Mouse (Mus musculus) thymus, postnatal 0 days (tissue): ENCODE results near the gene Atp6v0d1. TPM values are rescaled to one million over a fixed set of nuclear protein-coding genes. Genes with fewer than 3 reads are reported as not detected.

Experiments used
- DNase-seq: peaks from one replicate; pipeline ENCODE4 v3.0.0-alpha.2; 2015; ENCODE audit warnings: low spot score
- microRNA counts: library from miRNA; unstranded; fragments of <30 nt; microRNA quantifications from one replicate; lab custom pipeline; 2015
- microRNA-seq: library from miRNA; unstranded; fragments of <30 nt; microRNA quantifications from one replicate; pipeline ENCODE4, GENCODE M21; 2016; ENCODE audit warnings: borderline number of aligned reads
- polyA plus RNA-seq: library from polyadenylated mRNA; unstranded; fragments of >200 nt; fragmentation: Nextera tagmentation; extraction: Ambion mirVana; gene quantifications from 2 replicates; pipeline ENCODE4 v1.2.1, GENCODE M21; 2015

Gene Atp6v0d1
- polyA plus RNA-seq, 1 experiment from 2014 or later: 105 TPM

DNA sequence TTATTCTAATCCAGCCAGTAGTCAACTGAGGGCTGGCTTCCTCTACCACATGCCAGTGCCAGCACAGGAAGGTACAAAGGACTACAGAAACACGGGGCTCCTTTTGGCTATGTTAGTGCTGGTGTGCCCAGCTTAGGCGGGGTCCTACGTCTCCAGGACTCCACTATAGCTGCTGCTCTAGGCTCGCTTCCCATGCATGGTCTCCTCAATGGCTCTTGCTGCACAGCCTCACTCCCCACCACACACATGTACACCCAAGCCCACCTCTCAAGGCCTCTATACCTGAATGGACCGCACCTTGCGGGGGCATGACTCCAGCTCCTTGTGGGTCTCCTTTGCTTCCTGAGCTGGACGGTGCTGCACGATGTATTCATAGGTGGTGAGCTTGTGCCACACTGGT, 90.1 kb downstream of the Atp6v0d1 start:
- no peak for DNase-seq

DNA sequence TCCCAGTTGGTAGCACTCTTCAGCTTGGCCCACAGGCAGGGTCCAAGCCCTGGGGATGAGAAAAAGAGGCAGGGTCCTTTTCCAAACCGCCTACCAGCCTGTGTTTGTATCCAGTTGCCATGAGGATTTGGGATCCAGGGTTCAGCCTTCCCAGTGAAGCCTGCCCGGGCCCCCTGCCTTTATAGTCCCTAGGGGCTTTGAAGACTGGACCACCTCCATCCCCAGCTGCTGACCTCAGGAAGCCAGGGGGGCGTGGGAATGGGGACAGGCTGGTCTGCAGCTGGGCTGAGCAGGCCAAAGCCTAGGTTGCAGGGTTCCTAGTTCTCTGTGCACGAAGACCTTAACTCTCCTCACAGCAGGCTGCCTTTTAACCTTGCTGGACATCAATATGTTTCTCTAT, 90.6 kb downstream of the Atp6v0d1 start:
- no peak for DNase-seq

DNA sequence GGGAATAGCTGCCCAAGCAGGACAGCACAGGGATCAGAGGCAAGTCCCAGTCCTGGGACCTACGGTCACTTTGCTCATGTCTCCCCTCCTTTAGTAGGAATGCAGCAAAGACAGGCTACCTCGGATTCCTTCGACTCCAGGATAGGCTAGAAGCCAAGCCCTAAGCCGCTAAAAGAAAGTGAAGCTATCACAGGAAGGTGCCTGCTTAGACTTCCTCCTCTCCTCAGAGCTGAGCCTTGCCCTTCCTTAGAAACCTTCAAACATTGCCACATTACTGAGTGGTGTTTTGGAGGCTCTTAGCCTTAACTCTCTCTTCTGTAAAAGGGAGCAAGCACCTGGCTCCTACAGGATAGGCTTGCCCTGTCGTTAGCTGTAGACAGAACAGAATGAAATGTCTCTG, 91.2 kb downstream of the Atp6v0d1 start:
- DNase-seq: no peak

MicroRNAs encoded within 50 kb of the gene (microRNA counts, 519-probe panel; counts per million panel counts)
- 473 counts per million, percentile 71 among the panel's probes with 10 or more counts for microRNA mmu-miR-1966 (lab: Ali Mortazavi, UCI)

Small RNAs within 50 kb of the gene (microRNA-seq; reads per million reads assigned to microRNA genes)
- gene Mir1966: not detected

Other genes starting within 250 kb of the Atp6v0d1 start
- 2.1 and 4.3 TPM in 2 replicates for gene Lrrc29, start 239.8 kb downstream of the Atp6v0d1 start, polyA plus RNA-seq
- gene Tmem208, start 239.7 kb downstream of the Atp6v0d1 start, polyA plus RNA-seq: 145 and 149 TPM in 2 replicates
- gene Fhod1, start 218.1 kb downstream of the Atp6v0d1 start, polyA plus RNA-seq: 0.85 and 1.1 TPM in 2 replicates
- 0.48 and 0.60 TPM in 2 replicates for gene Slc9a5, start 217.2 kb downstream of the Atp6v0d1 start, polyA plus RNA-seq
- 0.09 and 0.21 TPM in 2 replicates for gene Plekhg4, start 192.8 kb downstream of the Atp6v0d1 start, polyA plus RNA-seq
- gene Kctd19, start 152.5 kb downstream of the Atp6v0d1 start, polyA plus RNA-seq: 0.04 and 0.31 TPM in 2 replicates
- gene Lrrc36, start 152.5 kb downstream of the Atp6v0d1 start, polyA plus RNA-seq: 0.28 and 0.47 TPM in 2 replicates
- 31.9 and 42.4 TPM in 2 replicates for gene Tppp3, start 94.5 kb downstream of the Atp6v0d1 start, polyA plus RNA-seq
- gene Zdhhc1, start 69.1 kb downstream of the Atp6v0d1 start, polyA plus RNA-seq: 5.8 and 6.9 TPM in 2 replicates
- gene Hsd11b2, start 47.3 kb downstream of the Atp6v0d1 start, polyA plus RNA-seq: 0.26 and 0.28 TPM in 2 replicates
- gene Ripor1, start 39.2 kb upstream of the Atp6v0d1 start, polyA plus RNA-seq: 28.5 and 30.8 TPM in 2 replicates
- 213 and 255 TPM in 2 replicates for gene Ctcf, start 70.5 kb upstream of the Atp6v0d1 start, polyA plus RNA-seq
- gene Agrp, start 71.3 kb upstream of the Atp6v0d1 start, polyA plus RNA-seq: 1.2 TPM in 2 replicates
- 53.7 and 63.6 TPM in 2 replicates for gene Carmil2, start 120.2 kb upstream of the Atp6v0d1 start, polyA plus RNA-seq
- 66.7 and 72.9 TPM in 2 replicates for gene Acd, start 135.1 kb upstream of the Atp6v0d1 start, polyA plus RNA-seq
- 20.5 and 22.4 TPM in 2 replicates for gene Pard6a, start 135.1 kb upstream of the Atp6v0d1 start, polyA plus RNA-seq
- gene 4933405L10Rik, start 141.6 kb upstream of the Atp6v0d1 start, polyA plus RNA-seq: 0.12 TPM in 1 of 2 replicates, not detected in the other
- gene Enkd1, start 142.2 kb upstream of the Atp6v0d1 start, polyA plus RNA-seq: 28.7 and 29.4 TPM in 2 replicates
- gene Gfod2, start 192.6 kb upstream of the Atp6v0d1 start, polyA plus RNA-seq: 9.0 and 11.3 TPM in 2 replicates